Mouse (Mus musculus): Measurements from ENCODE around the gene Magi2.

DNA sequence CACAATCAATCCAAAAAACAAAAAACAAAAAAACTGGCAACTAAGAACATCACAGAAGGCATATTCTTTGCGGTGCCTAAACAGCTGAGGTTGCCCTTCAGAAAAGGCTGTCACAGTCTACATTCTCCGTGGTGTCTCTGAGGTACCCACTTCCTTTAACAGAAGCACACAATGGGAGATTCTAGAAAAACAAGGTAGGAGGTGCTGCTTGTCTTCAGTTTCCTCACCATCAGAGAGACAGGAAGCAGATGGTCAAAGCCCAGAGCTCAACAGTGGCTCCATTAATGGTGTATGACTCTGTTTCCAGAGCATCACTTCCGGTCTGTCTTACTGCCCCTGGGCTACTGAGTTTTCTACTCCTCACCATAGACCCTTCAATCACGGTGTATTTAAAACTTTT is 1105.7 kb downstream of the Magi2 start:
- TF ChIP-seq MYOG (IDR thresholded peaks at IDR 0.05; ENCODE audit: control insufficient read depth in 1 of 3, insufficient read depth in 1 of 3, insufficient read length in 2 of 3, low read depth in 2 of 3) (no peak), MAX (IDR thresholded peaks at IDR 0.05; ENCODE audit: low read depth) (no peak), POLR2A (IDR thresholded peaks at IDR 0.05; ENCODE audit: insufficient read length, low read depth) (no peak), USF1 (IDR thresholded peaks at IDR 0.05; ENCODE audit: low read depth) (no peak), E2F4 (IDR thresholded peaks at IDR 0.05; ENCODE audit: insufficient read depth) (no peak), CEBPB (IDR thresholded peaks at IDR 0.05; ENCODE audit: insufficient read depth, poor library complexity, severe bottlenecking) (no peak), TCF3 (IDR thresholded peaks at IDR 0.05; ENCODE audit: insufficient read length, low read depth) (no peak), SRF (IDR thresholded peaks at IDR 0.05; ENCODE audit: control insufficient read depth, insufficient read length, low read depth) (no peak)

All from myocyte (in vitro differentiated cells).